Mouse (Mus musculus) stomach, embryonic 16.5 days (tissue): Measurements from ENCODE around the gene Pick1. TPM values are rescaled to one million over a fixed set of nuclear protein-coding genes. Genes with fewer than 3 reads are reported as not detected.
A peak's percentile ranks its signal among the peaks of the same experiment; 100 is the strongest.

Experiments used
- ATAC-seq: fragments of 200-750 bp; cut with Nextera tagmentation; 2 replicates; pipeline ENCODE4 v1.8.0; 2017; ENCODE audit warnings: moderate number of reproducible peaks, moderate TSS enrichment; ENCODE audit not compliant: insufficient read depth, low FRiP score
- H3K27ac ChIP-seq: fragments of 300-500 bp; sonication (generic); 2 replicates; pipeline ENCODE4 v1.5.1; 2014; ENCODE audit warnings: low read length
- H3K27me3 ChIP-seq: fragments of 300-500 bp; sonication (generic); 2 replicates; pipeline ENCODE4 v1.6.1; 2014; ENCODE audit warnings: low read length, control low read depth, mixed read lengths; ENCODE audit not compliant: control insufficient read depth, insufficient read depth
- H3K36me3 ChIP-seq: fragments of 300-500 bp; sonication (generic); 2 replicates; pipeline ENCODE4 v1.6.1; 2014; ENCODE audit warnings: low read length; ENCODE audit not compliant: control insufficient read depth, insufficient read depth
- H3K4me1 ChIP-seq: fragments of 300-500 bp; sonication (generic); 2 replicates; pipeline ENCODE4 v1.6.1; 2014; ENCODE audit warnings: low read length, control low read depth, mixed read lengths; ENCODE audit not compliant: control insufficient read depth, insufficient read depth
- H3K4me2 ChIP-seq: fragments of 300-500 bp; sonication (generic); 2 replicates; pipeline ENCODE4 v1.6.1; 2014; ENCODE audit warnings: low read depth, low read length, mixed read lengths
- H3K4me3 ChIP-seq: fragments of 300-500 bp; sonication (generic); replicated peaks from 2 replicates; pipeline ENCODE4 v1.5.1; 2014; ENCODE audit warnings: mild to moderate bottlenecking, low read length
- H3K9ac ChIP-seq: fragments of 300-500 bp; sonication (generic); 2 replicates; pipeline ENCODE4 v1.6.1; 2014; ENCODE audit warnings: low read length
- H3K9me3 ChIP-seq: fragments of 300-500 bp; sonication (generic); replicated peaks from 2 replicates; pipeline ENCODE4 v1.6.1; 2016; ENCODE audit warnings: low read length, control low read depth; ENCODE audit not compliant: control insufficient read depth
- WGBS: fragments of 180-500 bp; shearing (Covaris S2); extraction: QIAGEN DNeasy Blood & Tissue Kit; methylation state at CpG from one replicate; pipeline ENCODE4 v1.1.7; 2014; 5-methylcytosine and 5-hydroxymethylcytosine counted together
- polyA plus RNA-seq: library from polyadenylated mRNA; unstranded; fragments of >200 nt; fragmentation: Nextera tagmentation; extraction: Ambion mirVana; gene quantifications from 2 replicates; pipeline ENCODE4 v1.2.1, GENCODE M21; 2015

The Pick1 gene
- polyA plus RNA-seq = 55.0 and 58.7 TPM in 2 replicates

- Histone ChIP-seq H3K4me2 (peak within 1 kb of the TSS; percentile 65), H3K27me3 (no peaks in the 10 kb centered on the region), H3K4me1 (peaks cover 15% of the 10 kb centered on the region; the same call in 1 of the 2 replicates), H3K9me3 (no peaks in the 10 kb centered on the region), H3K27ac (peak within 1 kb of the TSS; percentile 98), H3K4me3 (peak within 1 kb of the TSS; percentile 60), H3K36me3 (peaks cover 4% of the 10 kb centered on the region; the same call in 1 of the 2 replicates), H3K9ac (peak within 1 kb of the TSS; percentile 82)
- 1% methylated on average over 51 of the region's 51 CpGs for WGBS
- peak; percentile 84 for ATAC-seq
These were observed at the start of gene Pick1, which contains the start of gene Gm49486 for GRCm38 (mm10) chr15:79229058-79229821. Pick1 (plus strand) TSS chr15:79229173. Gm49486 (plus strand) TSS chr15:79229391.

GRCm38 (mm10) chr15:79185213-79185612 lies 43.8 kb upstream of the Pick1 start:
- no peak overlapping the region for H3K4me3 ChIP-seq
- no peak for ATAC-seq
- 51% methylated on average over 10 of the region's 10 CpGs for WGBS
- no peak overlapping the region for H3K27ac ChIP-seq
- no peaks in the 10 kb centered on the region for H3K9me3 ChIP-seq
- H3K4me1 ChIP-seq = no peaks in the 10 kb centered on the region
- no peaks in the 10 kb centered on the region for H3K36me3 ChIP-seq
- no peak overlapping the region for H3K4me2 ChIP-seq
- no peaks in the 10 kb centered on the region for H3K27me3 ChIP-seq
- no peak overlapping the region for H3K9ac ChIP-seq

GRCm38 (mm10) chr15:79187819-79188218 lies 41.2 kb upstream of the Pick1 start:
- no peak overlapping the region for H3K27ac ChIP-seq
- H3K9me3 ChIP-seq = no peaks in the 10 kb centered on the region
- no peak for ATAC-seq
- no peaks in the 10 kb centered on the region for H3K36me3 ChIP-seq
- no peaks in the 10 kb centered on the region for H3K27me3 ChIP-seq
- H3K4me1 ChIP-seq = peaks cover 2% of the 10 kb centered on the region; the same call in 1 of the 2 replicates
- H3K4me2 ChIP-seq = no peak overlapping the region
- no peak overlapping the region for H3K9ac ChIP-seq
- H3K4me3 ChIP-seq = no peak overlapping the region
- WGBS = 86% methylated on average over 8 of the region's 8 CpGs

GRCm38 (mm10) chr15:79191426-79191825 lies 37.5 kb upstream of the Pick1 start:
- peaks cover 7% of the 10 kb centered on the region; the same call in 1 of the 2 replicates for H3K4me1 ChIP-seq
- no peak for ATAC-seq
- H3K27me3 ChIP-seq = no peaks in the 10 kb centered on the region
- H3K36me3 ChIP-seq = no peaks in the 10 kb centered on the region
- H3K9me3 ChIP-seq = no peaks in the 10 kb centered on the region
- H3K4me2 ChIP-seq = no peak overlapping the region
- H3K9ac ChIP-seq = no peak overlapping the region
- 96% methylated on average over 2 of the region's 2 CpGs for WGBS
- H3K27ac ChIP-seq = no peak overlapping the region
- no peak overlapping the region for H3K4me3 ChIP-seq

- no peak overlapping the region for H3K4me2 ChIP-seq
- peak overlapping the region; percentile 73; the same call in 1 of the 2 replicates for H3K27ac ChIP-seq
- no peak for ATAC-seq
- no peaks in the 10 kb centered on the region for H3K9me3 ChIP-seq
- 84% methylated on average over 6 of the region's 6 CpGs for WGBS
- H3K4me1 ChIP-seq = peaks cover 7% of the 10 kb centered on the region; the same call in 1 of the 2 replicates
- no peak overlapping the region for H3K9ac ChIP-seq
- H3K4me3 ChIP-seq = no peak overlapping the region
- no peaks in the 10 kb centered on the region for H3K27me3 ChIP-seq
- H3K36me3 ChIP-seq = no peaks in the 10 kb centered on the region
These were observed 36.5 kb upstream of the Pick1 start for GRCm38 (mm10) chr15:79192450-79192849.

GRCm38 (mm10) chr15:79192885-79193845 lies 35.8 kb upstream of the Pick1 start:
- Histone ChIP-seq H3K27me3 (no peaks in the 10 kb centered on the region), H3K36me3 (no peaks in the 10 kb centered on the region), H3K27ac (peak overlapping the region; percentile 81), H3K4me3 (no peak overlapping the region), H3K9me3 (no peaks in the 10 kb centered on the region), H3K9ac (peak overlapping the region; percentile 54), H3K4me1 (peaks cover 7% of the 10 kb centered on the region; the same call in 1 of the 2 replicates), H3K4me2 (peak overlapping the region; percentile 16; the same call in 1 of the 2 replicates)
- WGBS = 37% methylated on average over 27 of the region's 27 CpGs
- ATAC-seq = peak; percentile 54; the same call in 1 of the 2 replicates

- Histone ChIP-seq H3K36me3 (no peaks in the 10 kb centered on the region), H3K27ac (peak overlapping the region; percentile 81; the same call in 1 of the 2 replicates), H3K4me2 (no peak overlapping the region), H3K9me3 (no peaks in the 10 kb centered on the region), H3K9ac (no peak overlapping the region), H3K4me3 (no peak overlapping the region), H3K27me3 (no peaks in the 10 kb centered on the region), H3K4me1 (peaks cover 7% of the 10 kb centered on the region; the same call in 1 of the 2 replicates)
- 63% methylated on average over 9 of the region's 9 CpGs for WGBS
- ATAC-seq = no peak
These were observed 34.9 kb upstream of the Pick1 start for GRCm38 (mm10) chr15:79194048-79194447.

GRCm38 (mm10) chr15:79194946-79195345 lies 34.0 kb upstream of the Pick1 start:
- H3K27ac ChIP-seq = no peak overlapping the region
- H3K27me3 ChIP-seq = no peaks in the 10 kb centered on the region
- ATAC-seq = no peak
- H3K4me1 ChIP-seq = peaks cover 7% of the 10 kb centered on the region; the same call in 1 of the 2 replicates
- no peak overlapping the region for H3K4me3 ChIP-seq
- WGBS = 88% methylated on average over 2 of the region's 2 CpGs
- H3K36me3 ChIP-seq = no peaks in the 10 kb centered on the region
- H3K9me3 ChIP-seq = no peaks in the 10 kb centered on the region
- H3K4me2 ChIP-seq = no peak overlapping the region
- H3K9ac ChIP-seq = no peak overlapping the region
